Mouse (Mus musculus): ENCODE results near the gene Traf2.

DNA sequence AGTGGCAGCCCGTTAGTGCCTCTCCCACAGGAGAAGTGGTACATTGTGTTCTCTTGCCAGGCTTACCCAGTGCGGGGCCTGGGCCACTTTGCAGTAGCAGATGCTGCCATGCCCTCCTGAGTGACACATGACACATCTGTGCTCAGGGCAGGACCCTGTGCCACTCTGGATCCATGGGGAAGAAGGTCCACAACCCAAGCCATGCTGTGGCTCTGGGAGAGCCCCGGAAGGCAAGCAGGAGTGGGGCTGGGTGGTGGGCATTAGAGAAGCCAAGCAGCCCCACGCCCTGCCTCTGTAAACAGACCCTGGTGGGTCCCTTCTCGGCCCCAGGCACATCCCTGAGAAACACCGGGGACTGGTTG, 36.4 kb upstream of the Traf2 start:
- TF ChIP-seq ZNF384 (IDR thresholded peaks at IDR 0.05; ENCODE audit: low read depth, low read length) (no peak), HCFC1 (IDR thresholded peaks at IDR 0.05; ENCODE audit: borderline replicate concordance, insufficient read depth, low read length) (no peak), CHD2 (IDR thresholded peaks at IDR 0.05; ENCODE audit: low read depth, low read length) (no peak), MAFK (IDR thresholded peaks at IDR 0.05; ENCODE audit: insufficient read depth, low read depth, low read length) (no peak), ZC3H11A (IDR thresholded peaks at IDR 0.05; ENCODE audit: borderline replicate concordance, low read depth, low read length) (no peak)
